Mouse (Mus musculus) heart, adult 8-10 months (tissue): ENCODE measurements at regions not wholly inside any gene's neighbourhood (a gene's known extent, or its start where the extent isn't known, plus 50 kb on each side); places are given as distances from the start of the nearest gene placed in this dataset.

Experiments
- DNase-seq: peaks from one replicate; pipeline ENCODE4 v3.0.0; 2022; ENCODE audit warnings: low spot score

GRCm38 (mm10) chr5:41206462-41206861 lies 501.5 kb downstream of the Rab28 start:
- DNase-seq: no peak

DNA sequence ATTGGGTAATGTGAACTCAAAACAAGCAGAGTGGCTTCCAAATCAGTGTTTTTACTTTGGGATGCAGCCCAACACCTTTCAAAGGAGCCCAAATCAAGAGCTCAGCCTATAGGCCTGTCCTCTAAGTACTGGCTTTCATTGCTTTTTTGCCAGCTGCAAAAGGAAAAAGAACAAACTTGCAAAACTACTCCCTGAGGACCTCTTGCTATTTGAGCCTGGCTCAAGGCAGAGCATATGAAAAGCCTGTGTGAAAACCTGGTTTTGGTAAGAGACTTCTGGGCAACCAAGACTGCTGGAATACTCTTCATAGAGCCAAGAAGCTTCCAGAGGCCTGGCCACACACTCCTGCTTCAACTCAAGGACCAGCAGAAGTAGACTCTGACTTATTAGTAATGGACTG lies 503.5 kb downstream of the Rab28 start:
- no peak for DNase-seq

DNA sequence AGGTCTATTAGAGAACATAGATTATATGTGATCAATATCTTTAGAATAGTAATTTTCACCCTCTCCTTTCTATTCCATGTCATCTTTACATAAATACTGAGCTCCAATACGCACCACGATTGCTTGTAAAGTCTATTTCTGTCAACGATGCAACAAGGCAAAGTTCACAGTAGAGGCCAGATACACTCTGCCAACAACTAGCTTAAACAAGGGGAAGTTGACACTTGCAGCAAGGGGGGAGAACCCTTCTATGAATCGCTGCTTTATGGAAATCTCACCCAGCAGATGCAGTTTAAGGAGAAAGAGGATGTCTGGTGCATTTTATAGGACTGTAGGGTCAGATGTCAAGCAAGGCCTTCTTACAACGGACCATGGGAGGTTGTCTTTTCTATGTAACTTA lies 520.8 kb downstream of the Rab28 start:
- DNase-seq: no peak

- DNase-seq: no peak
These were observed 530.7 kb downstream of the Rab28 start for GRCm38 (mm10) chr5:41177220-41177619.

- no peak for DNase-seq
These were observed 541.9 kb downstream of the Rab28 start for GRCm38 (mm10) chr5:41165870-41166626.

DNA sequence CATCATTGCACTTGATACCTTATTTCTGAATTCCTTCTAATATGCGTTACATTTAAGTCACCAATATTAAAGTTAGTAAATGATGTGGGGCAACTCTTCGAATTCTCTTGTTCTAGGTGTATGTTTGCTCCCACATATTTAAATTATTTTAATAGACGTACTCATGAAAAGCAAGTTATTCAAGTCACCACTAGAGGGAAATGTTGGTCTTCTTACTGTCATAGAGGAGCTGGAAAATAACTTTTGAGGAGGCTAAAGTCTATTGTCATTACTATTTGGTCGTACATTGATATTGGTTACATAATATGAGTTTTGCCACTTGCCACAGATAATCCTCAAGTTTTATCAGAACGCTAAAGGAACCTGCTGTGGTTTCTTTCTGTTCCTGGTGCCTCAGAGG lies 582.9 kb downstream of the Rab28 start:
- DNase-seq: peak; percentile 6

DNA sequence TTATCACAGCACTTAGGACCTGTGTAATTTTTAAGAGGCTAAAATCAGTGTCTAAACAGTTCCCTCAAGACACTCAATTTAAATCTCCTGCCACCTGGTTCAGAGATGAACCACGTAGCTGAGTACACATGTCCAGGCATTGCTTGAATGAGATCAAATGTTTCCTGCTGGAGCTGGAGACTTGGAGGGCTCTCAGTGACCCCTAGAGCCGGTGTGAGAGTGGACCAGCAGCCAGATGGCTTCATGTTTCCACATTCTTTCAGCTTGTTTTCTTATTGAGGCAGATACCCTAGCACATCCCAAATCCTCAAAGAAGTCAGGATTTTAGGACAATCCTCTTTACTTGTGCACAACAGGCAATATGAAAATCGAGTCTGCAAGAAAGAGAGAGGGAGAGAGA lies 590.3 kb downstream of the Rab28 start:
- DNase-seq: no peak

GRCm38 (mm10) chr5:41087773-41088172 lies 620.2 kb downstream of the Rab28 start:
- DNase-seq: no peak

GRCm38 (mm10) chr5:41076412-41076811 lies 631.5 kb downstream of the Rab28 start:
- no peak for DNase-seq

DNA sequence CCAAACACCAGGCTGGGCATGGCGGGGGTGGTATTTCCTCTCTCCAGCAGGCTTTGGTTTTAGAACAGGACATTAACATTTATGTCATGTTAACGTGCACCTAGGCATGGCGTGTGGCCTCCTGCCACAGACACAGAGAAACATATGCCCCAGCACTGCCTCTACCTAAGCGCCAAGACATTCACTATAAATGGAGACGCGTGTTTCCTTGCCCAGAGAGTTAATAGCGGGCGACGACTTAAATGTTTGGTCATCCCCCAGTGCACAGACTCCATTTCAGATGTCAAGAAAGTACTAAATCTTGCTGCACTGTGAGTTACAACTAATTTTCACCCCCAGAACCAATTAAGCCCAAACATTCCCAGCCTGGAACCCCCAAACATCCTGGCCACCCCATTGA lies 646.3 kb downstream of the Rab28 start:
- DNase-seq: no peak

- no peak for DNase-seq
These were observed 646.7 kb downstream of the Rab28 start for GRCm38 (mm10) chr5:41061222-41061621.

DNA sequence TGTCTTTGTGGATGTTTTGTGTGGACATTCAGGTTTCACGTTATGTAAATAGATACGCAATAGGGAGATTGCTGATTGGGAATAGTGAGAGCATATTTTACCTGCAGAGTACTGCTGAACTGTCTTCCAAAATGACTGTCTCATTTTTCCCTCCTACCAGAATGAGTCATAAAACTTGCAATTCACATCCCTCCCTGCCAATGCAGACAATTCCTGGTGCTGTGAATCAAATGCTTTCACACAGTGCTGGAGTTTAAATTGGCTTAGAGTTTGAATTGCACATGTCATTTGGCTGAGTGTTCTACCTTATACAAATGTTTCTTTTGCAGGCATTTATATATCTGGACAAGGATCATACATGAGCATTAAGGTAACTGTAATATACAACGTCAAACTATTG lies 649.9 kb downstream of the Rab28 start:
- no peak for DNase-seq

GRCm38 (mm10) chr5:41051948-41052347 lies 656.0 kb downstream of the Rab28 start:
- DNase-seq: no peak

- DNase-seq: no peak
These were observed 659.4 kb downstream of the Rab28 start for GRCm38 (mm10) chr5:41048515-41048914.

- no peak for DNase-seq
These were observed 662.7 kb downstream of the Rab28 start for GRCm38 (mm10) chr5:41045221-41045620.

DNA sequence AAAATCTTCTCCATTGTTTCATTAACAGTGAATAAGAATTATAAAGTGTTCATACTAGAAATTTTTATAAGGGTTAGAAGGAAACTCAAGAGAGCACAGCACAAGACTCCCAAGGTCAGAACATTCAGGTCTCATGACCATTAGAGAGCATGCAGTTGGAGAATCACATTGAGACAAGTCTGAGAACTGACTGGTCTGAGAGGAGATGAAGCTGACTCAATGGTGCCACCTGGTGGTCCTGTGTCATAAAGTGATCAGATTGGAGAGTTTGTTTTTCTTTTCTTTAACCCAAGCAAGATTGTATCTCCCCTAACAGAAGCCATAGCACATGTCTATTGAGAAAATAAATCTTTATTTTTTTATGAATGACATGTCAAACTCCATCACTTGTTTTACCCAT lies 663.5 kb downstream of the Rab28 start:
- DNase-seq: peak; percentile 11

- DNase-seq: no peak
These were observed 669.2 kb downstream of the Rab28 start for GRCm38 (mm10) chr5:41038790-41039189.

DNA sequence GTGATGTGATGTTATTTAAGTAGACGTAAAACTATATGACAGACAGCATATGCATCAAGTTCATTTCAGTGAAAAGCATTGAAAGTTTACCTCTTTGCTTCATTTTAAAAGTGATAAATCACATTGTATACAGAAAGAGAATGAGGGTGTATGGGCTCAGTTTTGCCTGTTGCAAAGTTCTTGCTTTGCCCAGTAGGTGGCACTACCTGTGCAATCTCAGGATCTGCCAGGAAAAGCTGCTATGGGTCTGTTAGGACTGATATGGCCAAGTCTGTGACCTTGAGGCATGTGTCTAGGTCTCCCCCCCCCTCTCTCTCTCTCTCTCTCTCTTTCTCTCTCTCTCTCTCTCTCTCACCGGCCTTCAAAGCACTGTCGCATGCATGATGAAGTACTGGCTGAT lies 701.3 kb downstream of the Rab28 start:
- DNase-seq: no peak

DNA sequence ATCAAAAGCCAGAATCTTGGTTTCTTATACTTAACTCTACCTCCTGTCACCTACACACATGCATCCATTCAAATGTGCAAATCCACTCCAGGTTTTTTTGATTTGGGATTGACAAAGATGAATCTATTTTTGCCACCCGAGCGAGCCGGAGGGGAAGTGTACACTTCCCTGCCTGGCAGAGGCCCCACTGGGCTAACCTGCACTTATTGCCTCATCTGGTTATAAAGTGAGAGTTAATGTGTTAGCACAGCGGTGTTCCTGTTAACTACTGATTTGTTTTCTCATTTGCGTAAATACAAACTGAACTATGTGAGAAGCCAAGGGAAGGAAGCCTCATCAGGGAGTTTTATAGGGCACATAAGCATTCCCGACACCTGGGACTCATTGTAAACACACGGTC lies 721.4 kb downstream of the Rab28 start:
- DNase-seq: no peak

- no peak for DNase-seq
These were observed 733.1 kb downstream of the Rab28 start for GRCm38 (mm10) chr5:40974892-40975291.

GRCm38 (mm10) chr5:40952901-40953595 lies 754.9 kb downstream of the Rab28 start:
- DNase-seq: peak; percentile 9

- no peak for DNase-seq
These were observed 778.8 kb downstream of the Rab28 start for GRCm38 (mm10) chr5:40929127-40929526.

DNA sequence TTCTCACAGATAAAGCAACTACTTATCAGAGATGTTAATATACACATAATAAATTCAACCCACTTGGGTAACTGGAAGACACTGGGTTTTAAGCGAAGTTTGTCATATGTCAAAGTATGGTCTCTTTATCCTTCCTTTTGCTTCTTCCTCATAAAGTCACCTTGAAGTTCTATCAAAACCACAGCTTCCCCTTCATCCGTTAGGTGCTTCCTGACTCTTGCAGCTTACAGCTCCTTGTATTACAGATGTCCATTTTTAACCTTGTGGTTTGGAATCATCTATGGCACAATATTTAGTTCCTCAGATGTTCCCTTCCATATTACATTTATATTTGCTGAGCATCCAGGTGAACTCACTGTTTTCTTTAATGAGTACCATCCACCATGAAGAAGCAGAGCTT lies 787.0 kb downstream of the Rab28 start:
- no peak for DNase-seq
